Mouse (Mus musculus): ENCODE results near the gene Vrk1. TPM values are rescaled to one million over a fixed set of nuclear protein-coding genes. Genes with fewer than 3 reads are reported as not detected.

The Vrk1 gene
- total RNA-seq, 1 experiment from 2014 or later = 128 TPM

DNA sequence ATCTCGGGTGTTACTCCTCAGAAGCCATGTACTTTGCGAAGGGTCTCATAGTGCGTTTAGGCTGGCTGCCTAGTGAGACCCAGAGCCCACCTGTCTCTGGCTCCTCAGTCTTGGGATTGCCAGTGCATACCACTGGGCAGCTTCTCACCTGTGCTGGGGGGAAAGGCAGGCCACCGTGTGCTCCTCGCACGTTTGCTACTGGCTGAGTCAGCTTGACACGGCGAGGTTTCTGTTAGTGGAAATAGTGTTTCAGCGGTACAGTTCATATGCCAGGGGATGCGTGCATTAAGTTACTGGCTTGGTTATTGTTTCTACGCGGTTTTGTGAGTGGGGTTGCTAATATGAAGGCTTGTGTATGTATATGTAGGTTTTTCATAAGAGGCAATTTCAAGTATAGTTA lies 22.3 kb downstream of the Vrk1 start:
- no peak for ATAC-seq (ENCODE audit: extremely low read depth, insufficient number of reproducible peaks, low FRiP score, poor library complexity, severe bottlenecking)

DNA sequence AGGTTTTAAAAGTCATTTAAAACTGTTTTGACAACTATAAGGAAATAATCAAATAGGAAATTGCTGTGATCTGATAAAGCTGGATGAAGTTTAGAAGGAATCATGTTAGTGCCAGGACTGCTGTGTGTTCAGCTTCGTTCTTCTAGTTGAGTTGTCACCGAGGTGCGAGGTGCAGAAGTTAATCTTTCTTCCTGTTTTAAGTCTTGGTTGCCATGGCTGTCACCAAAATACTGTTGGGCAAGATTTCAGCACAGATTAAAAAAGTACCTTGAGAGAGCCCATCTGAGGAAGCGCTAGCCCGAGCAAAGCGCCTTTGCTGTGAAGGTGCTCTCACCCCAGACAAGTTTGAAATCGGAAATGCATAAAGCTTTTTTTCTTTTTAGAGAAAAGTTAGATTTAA lies 24.2 kb downstream of the Vrk1 start:
- ATAC-seq (ENCODE audit: extremely low read depth, insufficient number of reproducible peaks, low FRiP score, poor library complexity, severe bottlenecking) = peak; percentile 71

DNA sequence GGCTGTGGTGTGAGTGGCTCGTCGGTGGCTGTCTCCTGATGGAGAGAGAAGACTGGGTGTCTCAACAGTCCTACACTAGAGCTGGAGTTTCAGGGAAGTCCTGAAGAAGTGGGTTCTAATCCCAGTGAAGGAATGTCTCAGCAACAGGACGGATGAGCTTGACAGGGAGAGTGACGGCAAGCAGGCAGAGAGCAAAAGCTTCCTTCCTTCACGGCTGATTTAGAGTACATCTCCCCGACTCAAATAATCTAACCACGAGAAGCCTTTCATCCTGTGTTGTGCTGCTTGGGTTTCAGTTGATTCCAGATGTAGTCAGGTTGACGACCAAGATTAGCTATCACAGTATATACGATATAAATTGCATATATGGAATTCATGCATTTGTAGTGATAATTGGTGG lies 24.7 kb downstream of the Vrk1 start:
- no peak for ATAC-seq (ENCODE audit: extremely low read depth, insufficient number of reproducible peaks, low FRiP score, poor library complexity, severe bottlenecking)

DNA sequence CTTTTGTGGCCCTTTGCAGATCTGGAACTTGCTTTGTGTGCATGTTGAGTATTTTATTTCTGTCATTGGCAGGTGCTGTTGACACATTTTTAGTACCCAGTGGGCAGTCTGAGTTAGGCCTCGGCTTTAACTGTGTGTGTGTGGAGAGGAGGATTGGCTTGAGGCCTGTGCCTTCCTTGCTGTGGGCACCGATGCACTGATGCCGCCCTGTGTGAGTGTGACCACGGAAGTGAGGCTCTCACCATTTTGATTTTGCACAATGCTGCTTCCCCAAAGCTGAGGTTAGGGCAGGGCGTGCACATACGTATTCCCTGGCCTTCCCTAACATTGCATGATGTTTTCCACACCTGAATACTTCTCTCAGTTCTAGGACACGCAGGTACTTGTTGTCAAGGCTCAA lies 30.2 kb downstream of the Vrk1 start:
- ATAC-seq (ENCODE audit: extremely low read depth, insufficient number of reproducible peaks, low FRiP score, poor library complexity, severe bottlenecking) = no peak

DNA sequence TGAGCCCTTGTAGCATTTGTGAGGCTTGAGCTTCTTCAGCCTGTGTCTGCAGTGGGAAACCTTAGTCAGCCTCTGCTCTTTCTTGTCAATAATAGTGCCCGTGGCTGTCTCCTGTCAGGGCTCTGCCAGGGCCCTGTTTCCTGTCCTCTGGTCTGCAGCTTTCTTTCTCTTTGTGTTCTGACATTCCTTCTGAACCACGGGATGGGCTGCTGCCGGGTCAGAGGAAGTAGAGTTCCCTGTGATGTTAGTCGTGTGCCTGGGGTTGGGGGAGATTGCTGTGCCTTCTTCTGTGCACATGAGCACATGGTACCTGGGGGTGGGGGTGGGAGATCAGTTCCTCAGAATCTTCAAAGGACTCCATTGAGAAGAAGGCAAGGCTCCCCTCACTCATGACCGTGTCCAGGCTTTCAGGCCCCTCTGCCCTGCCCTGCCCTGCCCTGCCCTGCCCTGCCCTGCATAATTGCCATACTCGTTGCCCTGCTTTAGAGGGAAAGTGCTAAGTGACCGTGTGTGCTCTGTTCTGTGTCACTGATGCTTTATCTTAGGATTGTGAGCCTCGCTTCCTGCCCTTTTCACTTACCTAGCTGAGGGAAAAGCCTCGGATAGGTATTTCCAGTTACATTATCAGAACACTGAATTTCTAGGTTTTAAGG lies 36.2 kb downstream of the Vrk1 start:
- ATAC-seq (ENCODE audit: extremely low read depth, insufficient number of reproducible peaks, low FRiP score, poor library complexity, severe bottlenecking) = no peak

DNA sequence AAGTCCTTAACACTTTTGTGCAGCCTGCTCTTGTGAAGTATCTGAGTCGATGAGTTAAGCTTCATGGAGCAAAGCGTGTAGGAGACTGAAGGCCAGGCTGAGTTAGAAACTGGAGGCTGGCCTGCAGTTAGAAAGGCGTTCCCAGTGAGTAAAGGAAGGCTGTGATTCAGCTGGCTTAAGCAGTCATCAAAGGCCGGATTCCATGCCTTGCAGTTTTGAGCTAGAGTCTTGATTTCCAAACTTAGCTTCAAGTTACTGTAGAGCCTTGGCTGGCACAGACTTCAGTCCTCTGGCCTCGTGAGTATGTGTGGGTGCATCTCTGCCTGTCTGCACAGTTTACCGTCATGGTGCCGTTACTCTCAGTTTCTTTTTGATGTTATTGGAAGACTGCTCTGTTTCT lies 42.2 kb downstream of the Vrk1 start:
- no peak for ATAC-seq (ENCODE audit: extremely low read depth, insufficient number of reproducible peaks, low FRiP score, poor library complexity, severe bottlenecking)

DNA sequence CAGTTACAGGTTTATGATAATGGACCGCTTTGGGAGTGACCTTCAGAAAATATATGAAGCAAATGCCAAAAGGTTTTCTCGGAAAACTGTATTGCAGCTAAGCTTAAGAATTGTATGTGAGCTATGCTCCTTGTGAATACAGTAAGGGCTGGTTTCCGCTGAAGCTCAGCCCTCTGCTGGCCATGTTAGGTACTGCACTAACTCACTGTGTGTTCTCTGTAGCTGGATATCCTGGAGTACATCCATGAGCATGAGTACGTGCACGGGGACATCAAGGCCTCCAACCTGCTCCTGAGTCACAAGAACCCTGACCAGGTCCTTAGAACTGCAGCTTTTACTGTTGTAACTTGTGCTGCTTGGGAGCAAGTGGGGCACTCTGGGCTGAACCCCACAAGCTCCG lies 45.8 kb downstream of the Vrk1 start:
- ATAC-seq (ENCODE audit: extremely low read depth, insufficient number of reproducible peaks, low FRiP score, poor library complexity, severe bottlenecking) = peak; percentile 76

DNA sequence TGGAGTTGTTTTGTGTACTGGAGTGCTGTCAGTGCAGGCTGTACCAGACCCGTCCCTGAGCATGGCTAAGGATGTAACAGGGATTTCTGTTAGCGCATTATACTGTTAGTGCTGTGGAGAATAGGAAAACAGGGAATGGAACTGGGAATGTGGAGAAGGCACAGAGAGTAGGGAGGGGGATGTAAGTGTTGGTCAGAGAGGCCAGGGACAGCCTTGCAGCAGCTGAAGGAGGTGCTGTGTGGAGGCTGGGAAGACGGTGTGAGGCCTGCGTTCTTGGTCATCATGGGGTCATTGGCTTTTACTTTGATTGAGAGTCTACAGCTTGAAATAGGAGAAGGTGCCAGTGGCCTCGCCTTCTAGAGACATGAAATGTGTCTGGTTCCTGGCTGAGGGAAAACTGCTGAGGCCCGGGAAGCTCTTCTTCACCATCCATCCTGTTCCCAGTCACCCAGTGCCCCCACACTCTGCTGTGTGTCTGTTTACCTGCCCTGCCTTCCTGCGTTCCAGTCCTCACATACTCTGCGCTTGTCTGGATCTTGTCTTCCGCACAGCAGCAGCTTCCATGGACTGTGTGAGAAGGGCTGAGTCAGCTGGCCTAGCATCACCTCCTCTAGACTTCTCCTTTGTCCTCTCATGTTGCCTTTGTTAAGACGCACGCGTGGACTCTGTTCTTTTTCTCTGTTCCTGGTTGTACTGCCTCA lies 50.0 kb downstream of the Vrk1 start:
- ATAC-seq (ENCODE audit: extremely low read depth, insufficient number of reproducible peaks, low FRiP score, poor library complexity, severe bottlenecking) = no peak

DNA sequence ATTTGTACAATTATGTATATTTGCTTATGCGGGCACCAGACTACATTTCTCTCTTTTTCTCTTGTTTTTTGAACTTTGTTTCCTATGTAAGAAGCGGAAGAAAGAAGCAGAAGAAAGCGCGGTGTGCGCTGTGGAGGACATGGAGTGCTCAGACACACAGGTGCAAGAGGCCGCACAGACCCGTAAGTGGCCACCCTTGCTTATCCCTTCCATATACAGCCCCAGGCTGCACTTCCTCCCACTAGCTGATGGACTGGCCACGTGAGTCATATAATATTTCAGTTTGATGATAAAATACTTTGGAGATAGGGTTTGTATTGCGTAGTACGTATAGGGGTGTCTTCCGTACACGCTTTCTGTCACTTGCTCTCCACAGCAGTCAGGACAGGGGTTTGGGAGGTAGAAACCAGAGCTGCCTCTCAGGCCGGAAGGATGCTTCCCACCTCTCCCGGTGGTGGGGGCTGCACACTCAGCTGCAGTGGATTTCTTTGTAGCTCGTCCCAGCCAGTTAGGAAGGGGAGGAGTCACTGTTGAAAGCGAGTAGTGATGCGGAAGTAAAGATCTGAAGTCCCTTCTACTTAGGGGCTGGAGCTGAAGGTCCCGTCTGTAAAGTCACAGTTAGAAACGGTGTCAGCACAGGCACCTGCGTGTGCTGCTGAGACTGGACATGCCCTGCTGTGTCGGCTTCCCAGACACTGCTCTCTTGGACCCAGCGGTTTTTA lies 60.6 kb downstream of the Vrk1 start:
- no peak for ATAC-seq (ENCODE audit: extremely low read depth, insufficient number of reproducible peaks, low FRiP score, poor library complexity, severe bottlenecking)

DNA sequence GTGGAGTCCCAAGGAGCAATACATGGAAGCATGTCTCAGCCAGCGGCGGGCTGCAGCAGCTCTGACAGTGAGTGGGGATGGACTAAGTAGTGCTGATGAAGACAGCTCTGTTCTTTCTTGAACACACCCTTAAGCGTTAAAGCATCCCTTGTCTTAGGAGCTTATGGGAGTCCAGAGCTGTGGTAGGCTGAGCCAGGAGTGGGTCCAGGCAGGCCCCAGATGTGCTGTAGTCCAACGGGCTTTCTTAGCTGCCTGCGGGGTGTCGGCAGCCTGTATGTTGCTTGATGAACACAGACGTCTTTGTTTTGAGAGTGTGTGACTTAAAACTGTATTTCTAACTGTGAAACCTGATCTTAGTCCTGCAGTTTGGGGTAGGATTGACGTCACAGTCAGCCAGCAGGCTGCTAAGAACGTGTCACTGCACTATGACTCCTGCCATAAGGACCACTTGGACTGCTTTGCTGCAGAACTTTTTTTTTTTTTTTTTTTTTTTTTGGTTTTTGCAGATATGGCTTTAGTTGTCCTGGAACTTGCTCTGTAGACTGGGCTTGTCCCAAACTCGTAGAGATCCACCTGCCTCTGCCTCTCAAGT lies 61.6 kb downstream of the Vrk1 start:
- no peak for ATAC-seq (ENCODE audit: extremely low read depth, insufficient number of reproducible peaks, low FRiP score, poor library complexity, severe bottlenecking)

DNA sequence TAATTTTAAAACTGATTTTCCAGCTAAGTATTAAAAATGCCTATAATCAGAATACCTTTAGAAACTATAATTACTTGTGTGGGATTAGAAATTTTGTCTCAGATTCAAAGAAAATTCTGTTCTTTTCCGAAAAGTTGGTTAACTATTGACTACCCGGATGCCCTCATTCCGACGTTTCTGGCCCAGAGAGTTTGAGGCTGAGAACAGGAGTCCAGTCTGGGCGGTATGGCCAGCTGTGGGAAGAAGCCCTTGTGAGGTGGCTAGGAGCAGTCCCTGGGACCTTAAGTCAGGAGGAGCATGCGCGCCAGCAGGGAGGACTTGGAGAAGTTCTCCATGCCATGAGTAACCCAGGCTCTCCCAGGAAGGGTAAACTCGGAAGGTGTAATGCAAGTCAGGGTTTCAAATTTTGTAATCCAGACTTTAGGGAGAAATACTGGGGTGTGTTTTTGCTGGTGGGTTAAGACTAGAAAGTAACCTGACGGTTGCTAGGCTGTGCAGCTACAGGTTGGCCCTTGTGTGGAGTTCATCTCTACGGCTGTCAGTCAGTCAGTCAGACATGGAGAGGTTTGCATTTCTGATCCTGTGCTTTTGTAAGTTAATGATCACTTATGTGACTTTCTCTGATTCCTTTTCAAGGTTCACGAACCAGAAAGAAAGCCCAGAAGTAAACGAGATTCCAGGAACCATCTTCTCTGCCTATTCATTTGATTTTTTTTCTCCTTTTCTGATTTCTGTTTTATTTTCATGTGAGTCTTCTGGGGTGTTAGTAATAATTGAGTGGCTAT lies 64.5 kb downstream of the Vrk1 start:
- no peak for ATAC-seq (ENCODE audit: extremely low read depth, insufficient number of reproducible peaks, low FRiP score, poor library complexity, severe bottlenecking)

DNA sequence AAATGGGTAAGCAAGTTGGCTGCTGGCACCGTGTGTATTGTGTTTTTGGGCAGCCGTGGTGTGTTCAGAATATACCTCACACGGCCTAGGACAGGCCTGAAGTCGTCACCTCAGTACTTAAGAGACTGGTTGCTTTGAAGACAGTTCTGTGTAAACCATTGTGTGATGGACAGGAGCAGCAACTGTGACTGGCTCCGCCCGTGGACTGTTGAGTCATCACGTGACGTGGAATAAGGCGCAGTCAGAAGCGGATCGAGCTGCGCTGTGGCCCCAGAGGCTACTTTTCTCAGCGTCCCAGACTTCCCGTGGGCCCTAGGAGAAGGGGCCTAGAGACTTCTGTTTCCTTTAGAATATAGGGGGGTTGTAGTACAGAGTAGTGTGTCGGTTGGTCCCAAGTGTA lies 66.1 kb downstream of the Vrk1 start:
- no peak for ATAC-seq (ENCODE audit: extremely low read depth, insufficient number of reproducible peaks, low FRiP score, poor library complexity, severe bottlenecking)

DNA sequence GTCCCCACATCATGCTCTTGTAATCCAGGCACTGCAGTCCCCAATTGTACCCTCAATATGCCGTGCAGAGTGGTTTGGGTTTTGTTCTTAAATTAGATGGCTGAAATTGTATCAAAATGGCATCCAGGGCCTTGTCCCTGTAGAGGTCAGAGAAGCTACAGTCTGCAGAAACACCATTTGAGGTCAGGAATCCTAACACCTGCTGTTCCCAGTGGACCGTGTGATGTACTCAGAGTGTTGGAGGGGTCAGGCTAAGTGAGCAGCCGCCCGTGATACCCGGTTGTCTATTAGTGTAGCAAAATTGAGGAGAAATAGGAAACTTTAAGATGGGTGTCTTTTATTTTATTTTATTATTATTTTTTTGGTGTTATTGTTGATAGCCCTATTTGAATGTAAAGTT lies 70.5 kb downstream of the Vrk1 start:
- no peak for ATAC-seq (ENCODE audit: extremely low read depth, insufficient number of reproducible peaks, low FRiP score, poor library complexity, severe bottlenecking)

DNA sequence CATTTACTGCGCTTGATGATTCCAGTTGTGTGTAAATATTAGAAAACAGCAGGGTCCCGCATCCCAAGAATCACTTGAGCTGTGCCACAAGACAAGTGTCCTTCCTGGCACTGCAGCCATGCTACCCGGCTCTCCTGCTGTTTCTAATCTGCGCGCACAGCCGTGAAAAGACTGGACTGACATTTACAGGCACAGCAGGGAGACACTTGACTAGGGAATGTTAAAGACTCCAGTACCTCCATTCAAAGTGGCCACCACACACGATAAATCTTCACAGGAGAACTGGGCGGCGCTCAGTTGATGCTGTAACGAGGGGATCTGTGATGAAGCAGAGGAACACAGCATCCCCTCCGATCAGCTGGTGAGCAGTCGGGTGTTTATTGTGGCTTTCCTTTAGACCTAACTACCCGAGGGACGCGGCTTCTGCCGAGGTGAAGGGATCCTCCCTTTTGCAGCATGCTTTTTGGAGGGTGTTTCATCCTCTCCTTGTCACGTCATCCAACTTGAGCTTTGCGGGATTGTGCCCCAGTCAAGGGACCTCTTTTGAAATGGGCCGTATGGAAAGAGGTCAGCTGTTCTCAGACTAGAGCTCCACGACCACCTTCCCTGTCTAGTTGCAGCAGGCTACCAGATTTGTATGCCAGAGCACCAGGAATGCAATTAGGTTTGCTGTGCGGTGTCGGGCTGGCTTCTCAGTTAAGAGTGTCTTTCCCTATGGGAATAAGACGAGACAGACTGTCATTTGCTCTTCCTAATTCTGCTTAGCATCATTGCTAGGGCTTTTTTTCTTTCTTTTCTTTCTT lies 71.1 kb downstream of the Vrk1 start:
- no peak for ATAC-seq (ENCODE audit: extremely low read depth, insufficient number of reproducible peaks, low FRiP score, poor library complexity, severe bottlenecking)

DNA sequence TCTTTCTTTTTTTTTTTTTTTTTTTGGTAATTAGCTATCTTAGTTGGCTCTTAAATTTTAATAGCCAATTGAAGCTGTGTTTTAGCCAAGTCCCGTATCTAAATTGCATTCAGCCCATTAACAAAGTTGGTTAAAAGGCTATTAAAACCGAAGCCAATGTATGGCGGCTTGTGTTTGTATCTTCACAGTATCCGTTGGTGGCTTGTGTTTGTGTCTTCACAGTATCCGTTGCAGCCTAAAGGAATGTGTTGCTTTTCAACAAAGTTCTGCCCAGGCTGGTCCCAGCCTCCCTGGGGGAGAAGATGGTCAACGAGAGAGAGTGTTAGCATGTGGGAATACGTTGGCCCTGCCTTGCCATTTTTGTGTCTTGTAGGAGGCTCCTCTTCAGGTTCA lies 71.7 kb downstream of the Vrk1 start:
- ATAC-seq (ENCODE audit: extremely low read depth, insufficient number of reproducible peaks, low FRiP score, poor library complexity, severe bottlenecking) = no peak

DNA sequence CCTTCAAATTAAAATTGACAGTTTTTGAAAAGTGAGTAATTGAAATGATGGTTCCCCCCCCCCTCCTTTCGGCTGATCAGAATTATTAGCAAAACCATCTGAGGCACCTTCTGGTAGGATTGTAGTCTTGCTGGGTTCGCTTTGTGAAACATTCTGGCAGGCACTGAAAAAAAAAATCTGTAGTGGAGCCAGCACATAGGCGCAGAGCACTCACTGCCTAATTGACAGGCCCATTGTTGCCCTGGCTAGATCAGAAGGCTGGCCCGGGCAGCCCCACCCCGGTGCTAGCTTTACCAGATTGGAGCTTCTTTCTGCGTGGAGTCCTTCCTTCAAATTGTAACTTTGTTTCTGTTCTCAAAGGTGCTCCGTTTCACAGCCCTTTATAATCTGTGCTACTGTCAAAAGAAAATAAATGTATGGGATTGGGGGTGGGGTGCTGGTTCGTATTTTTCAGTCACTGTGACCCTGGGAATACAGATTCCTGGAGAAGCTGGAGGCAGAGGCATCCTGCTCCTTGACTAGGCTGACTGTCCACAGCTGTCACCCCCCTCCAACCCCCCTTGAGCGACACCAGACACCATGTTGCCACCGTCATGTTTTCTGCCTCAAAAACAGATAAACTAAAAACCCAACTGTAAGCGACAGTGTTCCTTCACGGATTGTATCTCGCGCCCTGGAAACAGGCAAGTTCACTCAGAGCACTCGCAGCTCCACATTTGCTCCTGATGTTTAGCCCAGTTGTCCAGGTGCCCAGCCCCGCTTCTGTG lies 72.3 kb downstream of the Vrk1 start:
- ATAC-seq (ENCODE audit: extremely low read depth, insufficient number of reproducible peaks, low FRiP score, poor library complexity, severe bottlenecking) = no peak

DNA sequence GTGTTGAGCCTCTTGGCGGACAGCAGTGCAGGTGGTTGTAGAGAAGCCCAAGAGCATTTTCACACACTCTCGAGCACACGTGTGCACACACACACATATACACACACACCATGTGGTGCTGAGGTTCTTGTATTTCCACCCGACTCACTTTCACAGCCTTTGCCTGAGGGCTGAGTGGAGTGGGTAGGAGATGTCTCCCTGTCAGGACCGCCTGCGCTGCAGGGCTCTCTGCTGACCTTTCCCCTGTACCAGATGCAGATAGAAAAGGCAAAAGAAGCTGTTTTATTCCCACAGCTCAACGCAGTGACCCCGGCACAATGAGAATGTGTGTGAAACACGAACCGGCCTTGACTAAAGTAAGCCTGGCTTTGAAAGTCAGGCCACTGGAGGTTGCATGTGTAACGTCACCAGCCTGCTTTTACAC lies 72.9 kb downstream of the Vrk1 start:
- no peak for ATAC-seq (ENCODE audit: extremely low read depth, insufficient number of reproducible peaks, low FRiP score, poor library complexity, severe bottlenecking)

DNA sequence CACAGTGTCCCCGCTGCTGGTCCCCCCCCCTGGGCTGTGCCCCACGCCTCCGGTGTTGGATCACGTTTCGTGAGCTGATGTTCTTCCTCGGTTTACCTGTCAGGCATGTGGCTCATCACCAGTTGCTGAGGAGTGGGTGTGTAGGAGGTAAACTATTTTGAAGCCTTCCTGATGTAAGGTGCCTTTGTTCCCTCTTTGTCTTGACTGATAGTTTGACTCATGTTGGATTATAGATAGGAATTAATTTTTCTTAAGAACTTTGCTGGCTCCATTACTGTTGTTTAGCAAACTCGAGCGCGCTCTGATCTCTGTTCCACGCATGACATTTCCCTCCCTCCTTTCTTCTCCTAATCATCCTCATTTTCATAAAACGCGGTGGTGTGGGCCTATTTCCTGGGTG lies 74.1 kb downstream of the Vrk1 start:
- no peak for ATAC-seq (ENCODE audit: extremely low read depth, insufficient number of reproducible peaks, low FRiP score, poor library complexity, severe bottlenecking)
